Mouse (Mus musculus): ENCODE data around the gene Slc5a6. TPM values are rescaled to one million over a fixed set of nuclear protein-coding genes. Genes with fewer than 3 reads are reported as not detected.
A peak's percentile ranks its signal among the peaks of the same experiment; 100 is the strongest.
"Not testable (repeated sequence)": the region's sequence is repeated elsewhere in the genome, so short reads cannot be mapped to it uniquely, and the experiment has no call there.

Slc5a6 gene
- polyA plus RNA-seq, 1 experiment from 2014 or later: 10.9 TPM

- no peak overlapping the region for H3K4me2 ChIP-seq (replicated peaks; ENCODE audit: low read depth, low read length)
- H3K9ac ChIP-seq (ENCODE audit: low read depth, low read length): no peak overlapping the region
- no peaks in the 10 kb centered on the region for H3K9me3 ChIP-seq (ENCODE audit: control insufficient read depth, low read length)
- H3K27ac ChIP-seq (ENCODE audit: low read depth, low read length): no peak overlapping the region
- no peaks in the 10 kb centered on the region for H3K27me3 ChIP-seq (ENCODE audit: control insufficient read depth, insufficient read depth, low read length)
- no peak for ATAC-seq (ENCODE audit: low FRiP score, low TSS enrichment)
- H3K4me1 ChIP-seq (ENCODE audit: control insufficient read depth, insufficient read depth, low read length): no peaks in the 10 kb centered on the region
- no peak overlapping the region for H3K4me3 ChIP-seq (ENCODE audit: low read length)
- 94% methylated on average over 11 of the region's 11 CpGs for WGBS
- H3K36me3 ChIP-seq (ENCODE audit: control insufficient read depth, insufficient read depth, low read length): peaks cover 97% of the 10 kb centered on the region
Observed at GRCm38 (mm10) chr5:31071821-31072220, 23.1 kb upstream of the Slc5a6 start.

GRCm38 (mm10) chr5:31071059-31071458 is 22.3 kb upstream of the Slc5a6 start:
- 90% methylated on average over 2 of the region's 2 CpGs for WGBS
- no peak overlapping the region for H3K9ac ChIP-seq (ENCODE audit: low read depth, low read length)
- H3K36me3 ChIP-seq (ENCODE audit: control insufficient read depth, insufficient read depth, low read length): peaks cover 97% of the 10 kb centered on the region
- no peak overlapping the region for H3K27ac ChIP-seq (ENCODE audit: low read depth, low read length)
- no peak for ATAC-seq (ENCODE audit: low FRiP score, low TSS enrichment)
- no peak overlapping the region for H3K4me2 ChIP-seq (replicated peaks; ENCODE audit: low read depth, low read length)
- no peaks in the 10 kb centered on the region for H3K4me1 ChIP-seq (ENCODE audit: control insufficient read depth, insufficient read depth, low read length)
- no peaks in the 10 kb centered on the region for H3K27me3 ChIP-seq (ENCODE audit: control insufficient read depth, insufficient read depth, low read length)
- no peak overlapping the region for H3K4me3 ChIP-seq (ENCODE audit: low read length)
- no peaks in the 10 kb centered on the region for H3K9me3 ChIP-seq (ENCODE audit: control insufficient read depth, low read length)

GRCm38 (mm10) chr5:31069810-31070209 is 21.1 kb upstream of the Slc5a6 start:
- Histone ChIP-seq H3K4me2 (replicated peaks; ENCODE audit: low read depth, low read length) (no peak overlapping the region), H3K27me3 (ENCODE audit: control insufficient read depth, insufficient read depth, low read length) (no peaks in the 10 kb centered on the region), H3K9me3 (ENCODE audit: control insufficient read depth, low read length) (no peaks in the 10 kb centered on the region), H3K27ac (ENCODE audit: low read depth, low read length) (no peak overlapping the region), H3K36me3 (ENCODE audit: control insufficient read depth, insufficient read depth, low read length) (peaks cover 85% of the 10 kb centered on the region), H3K4me3 (ENCODE audit: low read length) (no peak overlapping the region), H3K9ac (ENCODE audit: low read depth, low read length) (no peak overlapping the region), H3K4me1 (ENCODE audit: control insufficient read depth, insufficient read depth, low read length) (no peaks in the 10 kb centered on the region)
- WGBS: 88% methylated on average over 3 of the region's 3 CpGs
- ATAC-seq (ENCODE audit: low FRiP score, low TSS enrichment): no peak

- H3K9me3 ChIP-seq (ENCODE audit: control insufficient read depth, low read length): no peaks in the 10 kb centered on the region
- ATAC-seq (ENCODE audit: low FRiP score, low TSS enrichment): peak; percentile 36
- H3K4me3 ChIP-seq (ENCODE audit: low read length): peak overlapping the region; percentile 80
- H3K9ac ChIP-seq (ENCODE audit: low read depth, low read length): peak overlapping the region; percentile 88
- 12% methylated on average over 19 of the region's 19 CpGs for WGBS
- H3K27me3 ChIP-seq (ENCODE audit: control insufficient read depth, insufficient read depth, low read length): no peaks in the 10 kb centered on the region
- peak overlapping the region; percentile 91 for H3K4me2 ChIP-seq (replicated peaks; ENCODE audit: low read depth, low read length)
- H3K4me1 ChIP-seq (ENCODE audit: control insufficient read depth, insufficient read depth, low read length): peaks cover 14% of the 10 kb centered on the region
- H3K36me3 ChIP-seq (ENCODE audit: control insufficient read depth, insufficient read depth, low read length): peaks cover 35% of the 10 kb centered on the region
- peak overlapping the region; percentile 76 for H3K27ac ChIP-seq (ENCODE audit: low read depth, low read length)
Observed at GRCm38 (mm10) chr5:31055216-31056140, 6.8 kb upstream of the Slc5a6 start.

GRCm38 (mm10) chr5:31054261-31055215 is 5.8 kb upstream of the Slc5a6 start, which contains the start of gene Cad:
Gene Cad (plus strand): TSS chr5:31054780.
- Histone ChIP-seq H3K4me1 (ENCODE audit: control insufficient read depth, insufficient read depth, low read length) (peaks cover 14% of the 10 kb centered on the region), H3K27ac (ENCODE audit: low read depth, low read length) (peak within 1 kb of the TSS; percentile 76), H3K4me3 (ENCODE audit: low read length) (peak within 1 kb of the TSS; percentile 80), H3K27me3 (ENCODE audit: control insufficient read depth, insufficient read depth, low read length) (no peaks in the 10 kb centered on the region), H3K36me3 (ENCODE audit: control insufficient read depth, insufficient read depth, low read length) (peaks cover 26% of the 10 kb centered on the region), H3K9me3 (ENCODE audit: control insufficient read depth, low read length) (no peaks in the 10 kb centered on the region), H3K4me2 (replicated peaks; ENCODE audit: low read depth, low read length) (peak within 1 kb of the TSS; percentile 91), H3K9ac (ENCODE audit: low read depth, low read length) (peak within 1 kb of the TSS; percentile 88)
- under 1% methylated on average over 64 of the region's 64 CpGs for WGBS
- peak; percentile 98 for ATAC-seq (ENCODE audit: low FRiP score, low TSS enrichment)

- Histone ChIP-seq H3K4me3 (ENCODE audit: low read length) (peak overlapping the region; percentile 80), H3K4me1 (ENCODE audit: control insufficient read depth, insufficient read depth, low read length) (peaks cover 14% of the 10 kb centered on the region), H3K27ac (ENCODE audit: low read depth, low read length) (peak overlapping the region; percentile 76; the same call in 1 of the 2 replicates), H3K36me3 (ENCODE audit: control insufficient read depth, insufficient read depth, low read length) (peaks cover 18% of the 10 kb centered on the region), H3K9ac (ENCODE audit: low read depth, low read length) (peak overlapping the region; percentile 88; the same call in 1 of the 2 replicates), H3K4me2 (replicated peaks; ENCODE audit: low read depth, low read length) (peak overlapping the region; percentile 91)
- not testable (repeated sequence) for H3K9me3 ChIP-seq (ENCODE audit: control insufficient read depth, low read length); ATAC-seq (ENCODE audit: low FRiP score, low TSS enrichment); H3K27me3 ChIP-seq (ENCODE audit: control insufficient read depth, insufficient read depth, low read length)
- WGBS: 63% methylated on average over 4 of the region's 4 CpGs
Observed at GRCm38 (mm10) chr5:31053728-31054127, 5.0 kb upstream of the Slc5a6 start.

- H3K4me2 ChIP-seq (replicated peaks; ENCODE audit: low read depth, low read length): no peak overlapping the region
Observed at GRCm38 (mm10) chr5:31050427-31050826, 1.7 kb upstream of the Slc5a6 start.

GRCm38 (mm10) chr5:31047848-31048762 is 619 bp downstream of the Slc5a6 start, which contains the start of gene Atraid:
Gene Atraid (plus strand): TSS chr5:31048312.
- under 1% methylated on average over 71 of the region's 73 CpGs for WGBS
- Histone ChIP-seq H3K36me3 (ENCODE audit: control insufficient read depth, insufficient read depth, low read length) (peaks cover 6% of the 10 kb centered on the region; the same call in 1 of the 2 replicates), H3K4me3 (ENCODE audit: low read length) (peak within 1 kb of the TSS; percentile 70), H3K27ac (ENCODE audit: low read depth, low read length) (peak within 1 kb of the TSS; percentile 92), H3K27me3 (ENCODE audit: control insufficient read depth, insufficient read depth, low read length) (no peaks in the 10 kb centered on the region), H3K9me3 (ENCODE audit: control insufficient read depth, low read length) (no peaks in the 10 kb centered on the region), H3K4me1 (ENCODE audit: control insufficient read depth, insufficient read depth, low read length) (peaks cover 7% of the 10 kb centered on the region; the same call in 1 of the 2 replicates), H3K4me2 (replicated peaks; ENCODE audit: low read depth, low read length) (peak within 1 kb of the TSS; percentile 78), H3K9ac (ENCODE audit: low read depth, low read length) (peak within 1 kb of the TSS; percentile 71)
- peak; percentile 98 for ATAC-seq (ENCODE audit: low FRiP score, low TSS enrichment)

More at GRCm38 (mm10) chr5:31050427-31050826, 1.7 kb upstream of the Slc5a6 start:
- Histone ChIP-seq H3K4me3 (ENCODE audit: low read length) (no peak overlapping the region), H3K27me3 (ENCODE audit: control insufficient read depth, insufficient read depth, low read length) (no peaks in the 10 kb centered on the region), H3K9ac (ENCODE audit: low read depth, low read length) (no peak overlapping the region), H3K36me3 (ENCODE audit: control insufficient read depth, insufficient read depth, low read length) (peaks cover 6% of the 10 kb centered on the region; the same call in 1 of the 2 replicates), H3K27ac (ENCODE audit: low read depth, low read length) (no peak overlapping the region), H3K4me1 (ENCODE audit: control insufficient read depth, insufficient read depth, low read length) (peaks cover 14% of the 10 kb centered on the region), H3K9me3 (ENCODE audit: control insufficient read depth, low read length) (no peaks in the 10 kb centered on the region)
- ATAC-seq (ENCODE audit: low FRiP score, low TSS enrichment): no peak
